Mouse (Mus musculus): ENCODE results near the gene Scarb2. TPM values are rescaled to one million over a fixed set of nuclear protein-coding genes. Genes with fewer than 3 reads are reported as not detected.

Gene Scarb2
- polyA plus RNA-seq, 1 experiment = 62.1 TPM

DNA sequence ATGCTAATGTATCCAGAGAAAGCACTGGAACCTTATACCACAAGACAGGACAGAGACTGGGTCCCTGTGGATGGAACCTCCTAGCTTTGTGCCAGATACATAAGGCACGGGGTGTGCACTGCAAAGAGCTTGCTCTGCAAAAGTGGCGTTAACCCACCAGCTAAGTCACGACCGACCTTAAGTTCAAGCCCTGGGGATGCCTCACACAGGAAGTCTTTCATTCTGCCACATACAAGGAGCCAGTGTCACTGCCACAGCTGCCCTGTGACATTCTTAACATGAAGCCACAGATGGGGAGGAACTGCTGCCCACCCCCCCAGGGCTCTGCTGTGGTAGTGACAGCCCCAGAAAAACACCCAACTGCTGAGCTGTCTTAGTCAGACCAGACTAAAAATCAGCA is 15.9 kb downstream of the Scarb2 start:
- TF ChIP-seq POLR2A (IDR thresholded peaks at IDR 0.05; ENCODE audit: insufficient read depth, low read length) = no peak
- peaks cover 19% of the 10 kb centered on the region for H3K9me3 ChIP-seq (replicated peaks; ENCODE audit: control insufficient read depth, insufficient read depth, low read length, poor library complexity, severe bottlenecking)
- peaks cover 4% of the 10 kb centered on the region for H3K4me1 ChIP-seq (ENCODE audit: control insufficient read depth, insufficient read depth, low read length)
- H3K4me3 ChIP-seq (ENCODE audit: low read depth, low read length) = no peak overlapping the region
- H3K27ac ChIP-seq (ENCODE audit: insufficient read depth, low read length) = no peak overlapping the region
- H3K27me3 ChIP-seq (ENCODE audit: control insufficient read depth, insufficient read depth, low read length, poor library complexity, severe bottlenecking) = no peaks in the 10 kb centered on the region
- peaks cover 16% of the 10 kb centered on the region for H3K36me3 ChIP-seq (ENCODE audit: control insufficient read depth, insufficient read depth, low read length, poor library complexity, severe bottlenecking)
- no peak overlapping the region; the same call in 1 of the 2 replicates for H3K9ac ChIP-seq (ENCODE audit: low read depth, poor library complexity, severe bottlenecking)

DNA sequence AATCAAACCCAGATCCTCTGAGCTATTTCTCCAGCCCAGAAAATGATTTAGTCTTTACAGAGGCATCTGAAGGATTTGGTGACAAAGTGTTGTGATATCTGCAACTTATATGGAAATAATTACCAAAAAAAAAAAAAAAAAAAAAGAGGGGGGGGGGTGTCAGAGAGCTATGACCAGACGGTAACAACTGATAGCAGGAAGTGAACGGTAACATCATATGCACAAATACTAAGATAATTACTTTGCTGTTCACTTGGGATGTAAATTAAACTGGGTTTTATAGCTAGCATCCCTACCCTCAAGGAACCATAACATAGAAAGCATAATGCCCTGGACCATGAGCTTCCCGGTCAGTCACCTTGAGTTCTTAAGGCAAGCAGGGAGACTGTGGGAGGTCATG is 16.3 kb downstream of the Scarb2 start:
- H3K9ac ChIP-seq (ENCODE audit: low read depth, poor library complexity, severe bottlenecking) = no peak overlapping the region; the same call in 1 of the 2 replicates
- peaks cover 20% of the 10 kb centered on the region for H3K36me3 ChIP-seq (ENCODE audit: control insufficient read depth, insufficient read depth, low read length, poor library complexity, severe bottlenecking)
- H3K9me3 ChIP-seq (replicated peaks; ENCODE audit: control insufficient read depth, insufficient read depth, low read length, poor library complexity, severe bottlenecking) = peaks cover 23% of the 10 kb centered on the region
- no peak overlapping the region for H3K4me3 ChIP-seq (ENCODE audit: low read depth, low read length)
- H3K4me1 ChIP-seq (ENCODE audit: control insufficient read depth, insufficient read depth, low read length) = peaks cover 4% of the 10 kb centered on the region
- no peak for TF ChIP-seq EP300 (IDR thresholded peaks at IDR 0.05; ENCODE audit: insufficient read depth, low read depth, low read length)
- no peak for TF ChIP-seq POLR2A (IDR thresholded peaks at IDR 0.05; ENCODE audit: insufficient read depth, low read length)
- no peak for TF ChIP-seq CTCF (IDR thresholded peaks at IDR 0.05; ENCODE audit: low read depth, low read length)
- H3K27ac ChIP-seq (ENCODE audit: insufficient read depth, low read length) = no peak overlapping the region
- no peaks in the 10 kb centered on the region for H3K27me3 ChIP-seq (ENCODE audit: control insufficient read depth, insufficient read depth, low read length, poor library complexity, severe bottlenecking)

GRCm38 (mm10) chr5:92489503-92489902 is 17.1 kb downstream of the Scarb2 start:
- no peak overlapping the region for H3K9ac ChIP-seq (ENCODE audit: low read depth, poor library complexity, severe bottlenecking)
- peaks cover 28% of the 10 kb centered on the region for H3K36me3 ChIP-seq (ENCODE audit: control insufficient read depth, insufficient read depth, low read length, poor library complexity, severe bottlenecking)
- peaks cover 4% of the 10 kb centered on the region for H3K4me1 ChIP-seq (ENCODE audit: control insufficient read depth, insufficient read depth, low read length)
- peaks cover 31% of the 10 kb centered on the region for H3K9me3 ChIP-seq (replicated peaks; ENCODE audit: control insufficient read depth, insufficient read depth, low read length, poor library complexity, severe bottlenecking)
- TF ChIP-seq CTCF (IDR thresholded peaks at IDR 0.05; ENCODE audit: low read depth, low read length) (no peak), POLR2A (IDR thresholded peaks at IDR 0.05; ENCODE audit: insufficient read depth, low read length) (no peak), EP300 (IDR thresholded peaks at IDR 0.05; ENCODE audit: insufficient read depth, low read depth, low read length) (no peak)
- H3K4me3 ChIP-seq (ENCODE audit: low read depth, low read length) = no peak overlapping the region
- peak overlapping the region; percentile 45 for H3K27ac ChIP-seq (ENCODE audit: insufficient read depth, low read length)
- H3K27me3 ChIP-seq (ENCODE audit: control insufficient read depth, insufficient read depth, low read length, poor library complexity, severe bottlenecking) = no peaks in the 10 kb centered on the region

DNA sequence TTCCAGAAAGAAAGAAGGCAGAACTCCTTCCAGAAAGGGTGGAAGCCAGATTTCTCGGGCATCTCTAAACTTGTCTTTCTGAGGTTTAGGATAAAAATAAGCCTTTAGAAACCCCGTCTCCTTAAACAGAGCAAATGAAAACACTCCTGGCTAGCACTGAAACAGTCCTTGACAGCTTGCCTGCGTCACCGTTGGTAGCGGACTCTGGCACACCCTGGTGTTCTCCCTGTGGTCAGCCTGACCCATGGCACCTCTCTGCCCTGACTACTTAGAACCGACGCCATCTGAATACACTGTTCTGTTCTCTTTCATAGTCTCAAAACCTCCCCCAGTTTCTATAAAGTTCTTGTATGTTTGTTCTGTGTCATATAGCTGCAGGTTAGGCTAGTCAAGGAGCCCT is 17.7 kb downstream of the Scarb2 start:
- peaks cover 36% of the 10 kb centered on the region for H3K9me3 ChIP-seq (replicated peaks; ENCODE audit: control insufficient read depth, insufficient read depth, low read length, poor library complexity, severe bottlenecking)

DNA sequence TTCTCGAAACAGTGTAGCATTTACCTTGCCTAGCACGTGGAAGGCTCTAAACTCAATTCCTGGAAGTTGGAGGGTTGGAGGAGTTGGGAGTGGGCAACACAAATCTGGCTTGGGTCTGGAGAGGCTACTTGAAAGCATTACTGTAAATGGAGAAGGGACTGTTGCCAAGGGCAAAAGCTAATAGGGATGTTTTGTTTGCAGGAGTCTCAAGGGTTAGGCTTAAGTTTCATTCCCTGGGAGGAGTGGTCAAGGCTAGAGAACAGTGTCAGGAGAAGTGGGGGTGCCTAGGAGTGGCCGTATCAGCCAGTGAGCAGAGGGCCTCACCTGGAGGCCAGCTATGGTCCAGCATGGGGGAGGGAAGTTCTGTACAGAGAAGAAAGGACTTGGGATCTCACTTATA is 18.2 kb downstream of the Scarb2 start:
- no peak overlapping the region for H3K4me3 ChIP-seq (ENCODE audit: low read depth, low read length)
- H3K9ac ChIP-seq (ENCODE audit: low read depth, poor library complexity, severe bottlenecking) = no peak overlapping the region
- H3K36me3 ChIP-seq (ENCODE audit: control insufficient read depth, insufficient read depth, low read length, poor library complexity, severe bottlenecking) = peaks cover 34% of the 10 kb centered on the region
- H3K27ac ChIP-seq (ENCODE audit: insufficient read depth, low read length) = peak overlapping the region; percentile 65
- H3K4me1 ChIP-seq (ENCODE audit: control insufficient read depth, insufficient read depth, low read length) = peaks cover 4% of the 10 kb centered on the region
- no peaks in the 10 kb centered on the region for H3K27me3 ChIP-seq (ENCODE audit: control insufficient read depth, insufficient read depth, low read length, poor library complexity, severe bottlenecking)
- TF ChIP-seq POLR2A (IDR thresholded peaks at IDR 0.05; ENCODE audit: insufficient read depth, low read length) (no peak), CTCF (IDR thresholded peaks at IDR 0.05; ENCODE audit: low read depth, low read length) (no peak), EP300 (IDR thresholded peaks at IDR 0.05; ENCODE audit: insufficient read depth, low read depth, low read length) (no peak)
- H3K9me3 ChIP-seq (replicated peaks; ENCODE audit: control insufficient read depth, insufficient read depth, low read length, poor library complexity, severe bottlenecking) = peaks cover 42% of the 10 kb centered on the region

More for the DNA sequence above, 17.7 kb downstream of the Scarb2 start:
- Histone ChIP-seq H3K9ac (ENCODE audit: low read depth, poor library complexity, severe bottlenecking) (no peak overlapping the region), H3K4me3 (ENCODE audit: low read depth, low read length) (no peak overlapping the region), H3K36me3 (ENCODE audit: control insufficient read depth, insufficient read depth, low read length, poor library complexity, severe bottlenecking) (peaks cover 29% of the 10 kb centered on the region), H3K4me1 (ENCODE audit: control insufficient read depth, insufficient read depth, low read length) (peaks cover 4% of the 10 kb centered on the region), H3K27me3 (ENCODE audit: control insufficient read depth, insufficient read depth, low read length, poor library complexity, severe bottlenecking) (no peaks in the 10 kb centered on the region), H3K27ac (ENCODE audit: insufficient read depth, low read length) (peak overlapping the region; percentile 45)
- TF ChIP-seq EP300 (IDR thresholded peaks at IDR 0.05; ENCODE audit: insufficient read depth, low read depth, low read length) (no peak), POLR2A (IDR thresholded peaks at IDR 0.05; ENCODE audit: insufficient read depth, low read length) (no peak), CTCF (IDR thresholded peaks at IDR 0.05; ENCODE audit: low read depth, low read length) (no peak)

GRCm38 (mm10) chr5:92486758-92487157 is 19.9 kb downstream of the Scarb2 start:
- TF ChIP-seq EP300 (IDR thresholded peaks at IDR 0.05; ENCODE audit: insufficient read depth, low read depth, low read length) (no peak), CTCF (IDR thresholded peaks at IDR 0.05; ENCODE audit: low read depth, low read length) (no peak), POLR2A (IDR thresholded peaks at IDR 0.05; ENCODE audit: insufficient read depth, low read length) (no peak)
- peaks cover 3% of the 10 kb centered on the region for H3K4me1 ChIP-seq (ENCODE audit: control insufficient read depth, insufficient read depth, low read length)
- no peak overlapping the region for H3K4me3 ChIP-seq (ENCODE audit: low read depth, low read length)
- no peak overlapping the region for H3K9ac ChIP-seq (ENCODE audit: low read depth, poor library complexity, severe bottlenecking)
- H3K9me3 ChIP-seq (replicated peaks; ENCODE audit: control insufficient read depth, insufficient read depth, low read length, poor library complexity, severe bottlenecking) = peaks cover 58% of the 10 kb centered on the region
- H3K27me3 ChIP-seq (ENCODE audit: control insufficient read depth, insufficient read depth, low read length, poor library complexity, severe bottlenecking) = no peaks in the 10 kb centered on the region
- H3K27ac ChIP-seq (ENCODE audit: insufficient read depth, low read length) = no peak overlapping the region
- peaks cover 48% of the 10 kb centered on the region for H3K36me3 ChIP-seq (ENCODE audit: control insufficient read depth, insufficient read depth, low read length, poor library complexity, severe bottlenecking)

Data from ES-Bruce4 (cell line).